Mouse (Mus musculus): Measurements from ENCODE around the gene 2310030G06Rik. TPM values are rescaled to one million over a fixed set of nuclear protein-coding genes. Genes with fewer than 3 reads are reported as not detected.

Gene 2310030G06Rik
- polyA plus RNA-seq, 1 experiment = 1.5 TPM

DNA sequence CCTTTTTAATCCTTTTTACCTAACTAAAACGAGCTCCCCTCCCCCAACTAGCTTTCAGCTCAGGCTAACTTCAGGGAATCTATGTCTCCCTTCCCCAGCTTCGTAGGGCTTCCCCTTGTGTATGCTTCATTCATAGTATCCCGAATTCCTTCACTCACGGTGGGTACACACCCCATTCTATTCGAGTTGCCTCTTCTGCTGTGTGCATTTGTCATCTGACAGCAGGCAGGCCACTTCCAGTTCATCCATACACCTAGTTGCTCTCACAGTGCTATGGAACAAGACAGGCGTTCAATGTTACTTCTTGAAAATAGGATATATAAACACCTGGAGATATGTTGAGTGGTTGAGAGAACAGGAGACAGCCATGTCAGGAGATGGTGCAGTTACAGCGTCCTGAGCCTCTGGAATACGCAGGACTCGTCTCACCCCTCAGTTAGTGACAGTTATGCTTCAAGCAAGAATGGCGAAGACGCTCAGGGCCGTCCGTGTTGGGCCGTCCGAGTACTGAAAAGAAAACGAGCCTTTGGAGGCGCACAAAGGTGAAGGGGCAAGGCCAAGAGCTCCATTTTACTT, 21.3 kb upstream of the 2310030G06Rik start:
- H3K4me1 ChIP-seq = peaks cover 30% of the 10 kb centered on the region
- H3K9me3 ChIP-seq = no peaks in the 10 kb centered on the region
- peaks cover 34% of the 10 kb centered on the region for H3K36me3 ChIP-seq (replicated peaks; ENCODE audit: low read length)
- no peaks in the 10 kb centered on the region for H3K27me3 ChIP-seq (replicated peaks)
- H3K4me3 ChIP-seq (replicated peaks) = peak overlapping the region; percentile 99
- TF ChIP-seq GATA1 (IDR thresholded peaks at IDR 0.05; ENCODE audit: borderline replicate concordance, low read length) (no peak), FLI1 (IDR thresholded peaks at IDR 0.05; ENCODE audit: low read length) (no peak)

DNA sequence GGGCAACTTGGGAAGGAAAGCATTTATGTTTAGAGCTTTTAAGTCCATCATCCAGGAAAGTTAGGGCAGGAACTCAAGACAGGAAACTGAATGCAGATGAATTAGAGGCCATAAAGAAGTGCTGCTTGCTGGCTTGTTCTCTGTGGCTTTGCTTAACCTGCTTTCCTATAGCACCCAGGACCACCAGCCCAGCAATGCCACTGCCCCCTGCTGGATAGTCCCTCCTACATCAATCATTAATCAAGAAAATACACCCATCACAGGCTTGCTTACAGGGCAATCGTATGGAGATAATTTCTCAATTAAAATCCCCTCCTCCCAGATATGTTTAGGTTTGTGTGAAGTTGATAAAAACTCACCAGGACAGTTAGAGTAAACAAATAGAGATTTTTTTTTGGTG, 17.0 kb upstream of the 2310030G06Rik start:
- H3K9me3 ChIP-seq = no peaks in the 10 kb centered on the region
- H3K4me1 ChIP-seq = peaks cover 19% of the 10 kb centered on the region
- TF ChIP-seq FLI1 (IDR thresholded peaks at IDR 0.05; ENCODE audit: low read length) (no peak), GATA1 (IDR thresholded peaks at IDR 0.05; ENCODE audit: borderline replicate concordance, low read length) (no peak)
- H3K36me3 ChIP-seq (replicated peaks; ENCODE audit: low read length) = peaks cover 13% of the 10 kb centered on the region
- H3K4me3 ChIP-seq (replicated peaks) = no peak overlapping the region
- peaks cover 4% of the 10 kb centered on the region for H3K27me3 ChIP-seq (replicated peaks)

DNA sequence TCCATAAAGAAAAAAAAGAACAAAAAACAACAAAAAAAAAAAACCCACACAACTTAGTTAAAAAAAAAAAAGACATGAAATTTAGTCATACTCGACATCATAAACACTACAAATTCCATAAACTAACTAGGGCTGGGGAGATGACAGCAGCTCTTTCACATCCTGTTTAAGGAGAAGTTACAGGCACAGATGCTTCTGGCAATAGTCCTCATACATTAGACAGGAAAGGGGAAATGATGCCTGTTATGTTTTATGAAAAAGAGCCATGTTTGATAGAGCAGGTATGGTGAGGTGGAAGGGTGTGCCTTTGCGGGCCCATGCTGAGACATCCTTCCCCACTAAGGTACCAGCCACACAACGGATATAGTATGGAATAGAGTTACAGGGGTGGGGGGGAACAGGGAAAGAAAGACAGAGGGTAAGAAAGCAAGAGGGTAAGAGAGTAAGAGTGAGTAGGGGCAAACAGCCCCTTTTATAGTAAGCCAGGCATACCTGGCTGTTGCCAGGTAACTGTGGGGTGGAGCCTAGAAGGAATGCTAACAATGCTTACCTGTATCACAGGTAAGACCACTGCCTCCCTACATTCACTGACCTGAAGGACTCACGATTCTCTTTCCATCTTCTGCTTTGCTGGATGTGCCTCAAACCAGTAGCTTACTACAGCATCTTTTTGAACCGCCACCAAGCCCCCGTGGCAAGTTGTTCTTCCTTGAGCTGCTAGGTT, 15.3 kb upstream of the 2310030G06Rik start:
- no peak overlapping the region for H3K4me3 ChIP-seq (replicated peaks)
- H3K36me3 ChIP-seq (replicated peaks; ENCODE audit: low read length) = peaks cover 13% of the 10 kb centered on the region
- H3K27me3 ChIP-seq (replicated peaks) = peaks cover 6% of the 10 kb centered on the region
- peaks cover 9% of the 10 kb centered on the region; the same call in 1 of the 2 replicates for H3K4me1 ChIP-seq
- no peak for TF ChIP-seq FLI1 (IDR thresholded peaks at IDR 0.05; ENCODE audit: low read length)
- no peak for TF ChIP-seq GATA1 (IDR thresholded peaks at IDR 0.05; ENCODE audit: borderline replicate concordance, low read length)
- no peaks in the 10 kb centered on the region for H3K9me3 ChIP-seq

DNA sequence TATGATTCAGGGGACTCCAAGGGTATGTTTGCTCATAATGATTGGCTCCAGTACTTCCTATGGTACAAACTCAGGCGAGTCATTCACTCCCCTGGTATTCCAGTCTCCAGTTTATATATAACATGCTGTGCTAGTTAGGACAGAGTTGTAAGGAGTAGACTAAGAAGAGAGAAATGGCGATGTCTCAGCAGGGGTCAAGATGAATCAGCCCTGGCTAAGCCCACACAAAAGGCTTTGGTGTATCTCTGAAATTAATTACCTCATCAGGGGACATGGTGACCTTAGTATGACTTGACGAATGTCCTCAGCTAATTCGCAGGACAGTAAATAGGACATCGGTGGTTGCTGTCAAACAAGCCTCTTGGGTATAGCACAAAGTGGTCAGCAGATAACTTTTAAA, 10.4 kb upstream of the 2310030G06Rik start:
- Histone ChIP-seq H3K27me3 (replicated peaks) (peaks cover 32% of the 10 kb centered on the region), H3K4me1 (peaks cover 7% of the 10 kb centered on the region; the same call in 1 of the 2 replicates), H3K4me3 (replicated peaks) (no peak overlapping the region), H3K36me3 (replicated peaks; ENCODE audit: low read length) (no peaks in the 10 kb centered on the region), H3K9me3 (no peaks in the 10 kb centered on the region)
- TF ChIP-seq FLI1 (IDR thresholded peaks at IDR 0.05; ENCODE audit: low read length) (no peak), GATA1 (IDR thresholded peaks at IDR 0.05; ENCODE audit: borderline replicate concordance, low read length) (no peak)

DNA sequence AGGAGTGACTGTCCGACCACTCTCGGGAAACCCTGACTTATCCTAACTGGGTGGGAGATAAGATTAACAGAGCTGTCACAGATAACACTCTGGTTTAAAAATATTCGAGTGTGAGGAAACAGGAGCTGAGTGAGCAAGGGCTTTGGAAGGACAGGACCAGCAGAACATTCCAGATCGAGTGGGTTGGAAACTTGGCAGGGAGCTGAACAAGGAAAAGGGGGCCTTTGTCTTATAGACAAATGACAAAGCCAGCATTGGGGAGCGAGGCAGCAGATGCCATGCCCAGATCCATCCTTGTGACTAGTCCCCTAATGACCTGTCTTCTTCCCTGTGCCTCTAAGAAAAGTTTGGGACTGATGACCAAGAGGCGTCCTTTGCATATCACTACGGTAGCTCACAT, 7.6 kb upstream of the 2310030G06Rik start:
- Histone ChIP-seq H3K4me1 (peaks cover 8% of the 10 kb centered on the region; the same call in 1 of the 2 replicates), H3K9me3 (no peaks in the 10 kb centered on the region), H3K4me3 (replicated peaks) (no peak overlapping the region), H3K27me3 (replicated peaks) (peaks cover 40% of the 10 kb centered on the region), H3K36me3 (replicated peaks; ENCODE audit: low read length) (no peaks in the 10 kb centered on the region)
- TF ChIP-seq GATA1 (IDR thresholded peaks at IDR 0.05; ENCODE audit: borderline replicate concordance, low read length) (no peak), FLI1 (IDR thresholded peaks at IDR 0.05; ENCODE audit: low read length) (no peak)

DNA sequence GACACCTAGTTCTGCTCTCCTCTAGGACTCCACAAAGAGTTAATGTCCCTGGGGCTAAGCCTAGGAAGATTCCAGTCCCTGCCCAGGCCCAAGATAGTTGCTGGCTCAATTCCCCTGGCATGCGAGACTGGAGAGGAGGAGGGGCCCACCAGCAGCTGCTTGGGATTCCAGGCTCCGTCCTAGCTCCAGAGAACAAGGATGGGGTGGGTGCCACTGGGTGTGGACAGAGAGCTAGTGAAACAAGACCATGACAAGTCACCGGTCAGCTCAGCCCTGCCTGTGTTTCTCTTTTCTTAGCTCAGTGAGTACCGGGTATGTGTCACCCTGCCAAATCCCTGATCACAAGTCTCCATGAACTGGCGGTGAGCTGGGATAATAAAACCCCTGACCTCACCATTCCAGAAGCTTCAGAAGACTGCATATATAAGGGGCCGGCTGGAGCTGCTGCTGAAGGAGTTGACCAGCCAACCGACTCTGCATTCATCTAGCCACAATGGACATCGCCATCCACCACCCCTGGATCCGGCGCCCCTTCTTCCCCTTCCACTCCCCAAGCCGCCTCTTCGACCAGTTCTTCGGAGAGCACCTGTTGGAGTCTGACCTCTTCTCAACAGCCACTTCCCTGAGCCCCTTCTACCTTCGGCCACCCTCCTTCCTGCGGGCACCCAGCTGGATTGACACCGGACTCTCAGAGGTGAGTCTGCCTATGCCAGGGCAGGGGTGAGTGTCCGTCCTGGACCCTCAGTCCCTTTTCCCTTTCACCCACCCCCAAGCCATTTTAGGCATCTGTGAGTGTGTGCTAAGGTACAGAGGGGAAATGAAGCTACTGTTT, 6.7 kb upstream of the 2310030G06Rik start:
- H3K36me3 ChIP-seq (replicated peaks; ENCODE audit: low read length) = no peaks in the 10 kb centered on the region
- H3K27me3 ChIP-seq (replicated peaks) = peaks cover 37% of the 10 kb centered on the region
- no peaks in the 10 kb centered on the region for H3K9me3 ChIP-seq
- peaks cover 8% of the 10 kb centered on the region; the same call in 1 of the 2 replicates for H3K4me1 ChIP-seq
- TF ChIP-seq FLI1 (IDR thresholded peaks at IDR 0.05; ENCODE audit: low read length) = no peak
- TF ChIP-seq GATA1 (IDR thresholded peaks at IDR 0.05; ENCODE audit: borderline replicate concordance, low read length) = no peak
- H3K4me3 ChIP-seq (replicated peaks) = no peak overlapping the region

DNA sequence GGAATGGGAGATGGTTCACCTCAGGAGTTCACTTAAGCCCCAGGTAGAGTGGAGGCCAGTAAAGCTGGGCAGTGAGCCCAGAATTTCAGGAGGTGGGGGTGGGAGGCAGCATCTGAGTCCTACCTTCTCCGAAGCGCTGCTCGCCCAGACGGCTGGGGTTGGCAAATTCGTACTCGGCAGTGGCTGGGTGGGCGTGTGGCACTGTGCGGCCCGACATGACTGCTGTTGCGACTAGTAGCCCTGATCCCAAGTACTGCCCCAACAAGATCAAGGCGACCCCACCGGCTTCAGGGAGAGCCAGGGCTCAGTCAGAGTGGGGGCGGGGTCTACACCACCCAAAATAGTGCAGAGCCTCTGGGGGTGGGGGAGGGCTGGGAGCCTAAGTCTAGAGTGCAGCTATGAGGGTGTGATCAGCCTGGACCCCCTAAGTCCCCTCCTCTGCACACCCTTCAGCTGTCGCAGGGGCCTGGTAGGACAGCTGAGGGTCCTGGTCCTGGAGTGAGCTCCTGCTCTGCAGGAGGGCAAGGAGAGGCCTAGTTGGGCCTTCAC, 5.8 kb upstream of the 2310030G06Rik start, which contains the start of gene Hspb2:
Hspb2 (minus strand) TSS at position 301 of the 549 bp plus-strand sequence.
- H3K9me3 ChIP-seq = no peaks in the 10 kb centered on the region
- peaks cover 35% of the 10 kb centered on the region for H3K27me3 ChIP-seq (replicated peaks)
- no peak within 1 kb of the TSS for H3K4me3 ChIP-seq (replicated peaks)
- no peaks in the 10 kb centered on the region for H3K36me3 ChIP-seq (replicated peaks; ENCODE audit: low read length)
- TF ChIP-seq FLI1 (IDR thresholded peaks at IDR 0.05; ENCODE audit: low read length) (no peak), GATA1 (IDR thresholded peaks at IDR 0.05; ENCODE audit: borderline replicate concordance, low read length) (no peak)
- H3K4me1 ChIP-seq = peaks cover 8% of the 10 kb centered on the region; the same call in 1 of the 2 replicates

DNA sequence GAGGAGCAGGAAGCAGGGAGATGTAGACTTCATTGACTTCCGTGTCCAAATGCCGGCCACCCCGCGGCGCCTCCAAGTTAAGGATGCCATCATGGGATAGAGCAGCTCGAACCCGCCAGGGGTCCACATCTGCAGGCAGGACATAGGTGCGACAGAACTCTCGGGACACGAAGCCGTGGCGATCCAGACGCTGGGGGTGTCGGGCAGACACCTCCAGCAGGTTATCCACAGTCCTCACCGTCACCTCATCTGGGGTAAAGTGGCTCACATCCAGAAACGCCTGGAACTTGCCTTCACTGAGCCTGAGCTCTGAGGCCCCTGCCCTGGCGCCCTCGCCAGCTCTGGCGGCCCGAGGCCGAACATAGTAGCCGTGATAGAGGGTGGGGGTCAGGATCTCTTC, 5.0 kb upstream of the 2310030G06Rik start, which contains the start of gene Cryab:
Cryab (plus strand) TSS at position 3 of the 400 bp plus-strand sequence.
- no peaks in the 10 kb centered on the region for H3K9me3 ChIP-seq
- H3K4me1 ChIP-seq = peaks cover 9% of the 10 kb centered on the region
- no peak within 1 kb of the TSS for H3K4me3 ChIP-seq (replicated peaks)
- no peak for TF ChIP-seq GATA1 (IDR thresholded peaks at IDR 0.05; ENCODE audit: borderline replicate concordance, low read length)
- TF ChIP-seq FLI1 (IDR thresholded peaks at IDR 0.05; ENCODE audit: low read length) = no peak
- H3K36me3 ChIP-seq (replicated peaks; ENCODE audit: low read length) = no peaks in the 10 kb centered on the region
- H3K27me3 ChIP-seq (replicated peaks) = peaks cover 36% of the 10 kb centered on the region

DNA sequence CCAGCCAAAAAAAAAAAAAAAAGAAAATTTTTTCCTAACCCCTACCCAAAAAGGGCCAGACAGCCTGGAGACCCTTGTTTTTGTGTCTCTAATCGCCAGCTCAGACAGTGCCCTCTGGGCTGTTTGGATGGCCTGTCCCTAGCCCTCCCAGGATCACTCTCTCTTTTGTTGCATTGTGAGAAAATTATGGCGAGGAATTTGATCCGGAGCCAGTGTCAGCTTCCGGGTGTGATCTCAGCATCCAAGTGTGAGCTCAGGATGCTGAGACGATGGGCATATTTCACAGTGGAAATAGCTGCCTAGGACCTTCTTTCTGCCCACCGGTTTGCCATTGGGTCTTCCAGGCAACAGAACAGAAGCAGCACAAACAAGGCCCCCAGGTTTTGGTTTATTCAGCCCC, 4.4 kb upstream of the 2310030G06Rik start:
- H3K36me3 ChIP-seq (replicated peaks; ENCODE audit: low read length) = no peaks in the 10 kb centered on the region
- peaks cover 38% of the 10 kb centered on the region for H3K27me3 ChIP-seq (replicated peaks)
- H3K9me3 ChIP-seq = no peaks in the 10 kb centered on the region
- peaks cover 15% of the 10 kb centered on the region for H3K4me1 ChIP-seq
- TF ChIP-seq FLI1 (IDR thresholded peaks at IDR 0.05; ENCODE audit: low read length) = no peak
- TF ChIP-seq GATA1 (IDR thresholded peaks at IDR 0.05; ENCODE audit: borderline replicate concordance, low read length) = no peak
- H3K4me3 ChIP-seq (replicated peaks) = no peak overlapping the region

All from megakaryocyte, embryonic 14.5 days (primary cell).